Mouse (Mus musculus) limb, embryonic 12.5 days (tissue): ENCODE data around the gene Atg7. TPM values are rescaled to one million over a fixed set of nuclear protein-coding genes. Genes with fewer than 3 reads are reported as not detected.
A peak's percentile ranks its signal among the peaks of the same experiment; 100 is the strongest.
"Not testable (repeated sequence)": the region's sequence is repeated elsewhere in the genome, so short reads cannot be mapped to it uniquely, and the experiment has no call there.

Source experiments
- ATAC-seq: fragments of 200-750 bp; cut with Nextera tagmentation; 2 replicates; pipeline ENCODE4 v1.8.0; 2017; ENCODE audit warnings: low read depth, moderate TSS enrichment; ENCODE audit not compliant: insufficient number of reproducible peaks, insufficient read depth, low FRiP score, low TSS enrichment
- H3K27ac ChIP-seq: fragments of 300-500 bp; sonication (generic); 2 replicates; pipeline ENCODE4 v1.5.1; 2016; ENCODE audit warnings: mild to moderate bottlenecking, moderate library complexity
- H3K27me3 ChIP-seq: fragments of 300-500 bp; sonication (generic); 2 replicates; pipeline ENCODE4 v1.6.1; 2016; ENCODE audit warnings: mild to moderate bottlenecking, moderate library complexity
- H3K36me3 ChIP-seq: fragments of 300-500 bp; sonication (generic); 2 replicates; pipeline ENCODE4 v1.6.1; 2016; ENCODE audit warnings: mild to moderate bottlenecking, moderate library complexity
- H3K4me1 ChIP-seq: fragments of 300-500 bp; sonication (generic); replicated peaks from 2 replicates; pipeline ENCODE4 v1.6.1; 2016
- H3K4me2 ChIP-seq: fragments of 300-500 bp; sonication (generic); 2 replicates; pipeline ENCODE4 v1.6.1; 2016; ENCODE audit warnings: mild to moderate bottlenecking, moderate library complexity
- H3K4me3 ChIP-seq: fragments of 300-500 bp; sonication (generic); replicated peaks from 2 replicates; pipeline ENCODE4 v1.5.1; 2016; ENCODE audit warnings: mild to moderate bottlenecking
- H3K9ac ChIP-seq: fragments of 300-500 bp; sonication (generic); replicated peaks from 2 replicates; pipeline ENCODE4 v1.6.1; 2016; ENCODE audit warnings: mild to moderate bottlenecking, moderate library complexity
- H3K9me3 ChIP-seq: fragments of 300-500 bp; sonication (generic); 2 replicates; pipeline ENCODE4 v1.6.1; 2016; ENCODE audit warnings: mild to moderate bottlenecking, moderate library complexity
- WGBS: fragments of 180-500 bp; shearing (Covaris S2); methylation state at CpG from one replicate; pipeline ENCODE4 v1.1.7; 2016; 5-methylcytosine and 5-hydroxymethylcytosine counted together
- polyA plus RNA-seq: library from polyadenylated mRNA; unstranded; fragments of >200 nt; fragmentation: Nextera tagmentation; extraction: Ambion mirVana; gene quantifications from 2 replicates; pipeline ENCODE4 v1.2.1, GENCODE M21; 2016

The Atg7 gene
- polyA plus RNA-seq, 1 experiment from 2014 or later: 17.1 TPM

GRCm38 (mm10) chr6:114882675-114883074 lies 239.8 kb downstream of the Atg7 start:
- 31% methylated on average over 7 of the region's 7 CpGs for WGBS
- Histone ChIP-seq H3K27me3 (no peaks in the 10 kb centered on the region), H3K9ac (peak overlapping the region; percentile 50), H3K4me2 (peak overlapping the region; percentile 32), H3K4me1 (peaks cover 97% of the 10 kb centered on the region), H3K9me3 (no peaks in the 10 kb centered on the region), H3K36me3 (peaks cover 49% of the 10 kb centered on the region), H3K27ac (peak overlapping the region; percentile 97), H3K4me3 (no peak overlapping the region; the same call in 1 of the 2 replicates)
- 0 out of 2 replicates have a peak, but pooled peaks have one; percentile 7 for ATAC-seq

- Histone ChIP-seq H3K9ac (peak overlapping the region; percentile 50), H3K4me1 (peaks cover 97% of the 10 kb centered on the region), H3K36me3 (peaks cover 55% of the 10 kb centered on the region), H3K9me3 (no peaks in the 10 kb centered on the region), H3K27ac (peak overlapping the region; percentile 97), H3K27me3 (no peaks in the 10 kb centered on the region), H3K4me3 (no peak overlapping the region), H3K4me2 (peak overlapping the region; percentile 32)
- 2% methylated on average over 9 of the region's 9 CpGs for WGBS
- ATAC-seq: peak; percentile 85
These were observed 240.4 kb downstream of the Atg7 start for GRCm38 (mm10) chr6:114883261-114883740.

- no peak overlapping the region for H3K4me2 ChIP-seq
- H3K4me3 ChIP-seq: no peak overlapping the region
- WGBS: 77% methylated on average over 5 of the region's 5 CpGs
- peaks cover 63% of the 10 kb centered on the region for H3K36me3 ChIP-seq
- no peak overlapping the region for H3K9ac ChIP-seq
- H3K27ac ChIP-seq: peak overlapping the region; percentile 97
- ATAC-seq: no peak
- H3K4me1 ChIP-seq: peaks cover 95% of the 10 kb centered on the region
- no peaks in the 10 kb centered on the region for H3K9me3 ChIP-seq
- no peaks in the 10 kb centered on the region for H3K27me3 ChIP-seq
These were observed 242.2 kb downstream of the Atg7 start for GRCm38 (mm10) chr6:114885129-114885528.

GRCm38 (mm10) chr6:114886012-114886411 lies 243.1 kb downstream of the Atg7 start:
- no peak overlapping the region for H3K4me2 ChIP-seq
- H3K4me1 ChIP-seq: peaks cover 95% of the 10 kb centered on the region
- 0 out of 2 replicates have a peak overlapping the region, but pooled peaks have one; percentile 35 for H3K27ac ChIP-seq
- no peaks in the 10 kb centered on the region for H3K27me3 ChIP-seq
- no peak overlapping the region for H3K4me3 ChIP-seq
- WGBS: 93% methylated on average over 6 of the region's 6 CpGs
- H3K9ac ChIP-seq: no peak overlapping the region
- H3K9me3 ChIP-seq: no peaks in the 10 kb centered on the region
- peaks cover 61% of the 10 kb centered on the region for H3K36me3 ChIP-seq
- no peak for ATAC-seq

GRCm38 (mm10) chr6:114886504-114887361 lies 243.8 kb downstream of the Atg7 start:
- peaks cover 59% of the 10 kb centered on the region for H3K36me3 ChIP-seq
- H3K4me2 ChIP-seq: no peak overlapping the region
- H3K27ac ChIP-seq: peak overlapping the region; percentile 23; the same call in 1 of the 2 replicates
- no peak overlapping the region for H3K4me3 ChIP-seq
- ATAC-seq: no peak
- H3K9me3 ChIP-seq: no peaks in the 10 kb centered on the region
- H3K9ac ChIP-seq: no peak overlapping the region
- peaks cover 95% of the 10 kb centered on the region for H3K4me1 ChIP-seq
- 61% methylated on average over 11 of the region's 11 CpGs for WGBS
- no peaks in the 10 kb centered on the region for H3K27me3 ChIP-seq

- Histone ChIP-seq H3K36me3 (peaks cover 59% of the 10 kb centered on the region), H3K4me2 (no peak overlapping the region), H3K4me3 (no peak overlapping the region), H3K9ac (no peak overlapping the region), H3K9me3 (no peaks in the 10 kb centered on the region), H3K27me3 (no peaks in the 10 kb centered on the region), H3K27ac (peak overlapping the region; percentile 72), H3K4me1 (peaks cover 95% of the 10 kb centered on the region)
- ATAC-seq: peak; percentile 80
- 21% methylated on average over 13 of the region's 13 CpGs for WGBS
These were observed 246.0 kb downstream of the Atg7 start for GRCm38 (mm10) chr6:114888922-114889321.

- H3K4me2 ChIP-seq, ATAC-seq, H3K27ac ChIP-seq, H3K9me3 ChIP-seq, H3K27me3 ChIP-seq, H3K4me3 ChIP-seq, H3K9ac ChIP-seq: not testable (repeated sequence)
- Histone ChIP-seq H3K36me3 (peaks cover 52% of the 10 kb centered on the region), H3K4me1 (peaks cover 94% of the 10 kb centered on the region)
- WGBS: 80% methylated on average over 3 of the region's 3 CpGs
These were observed 247.1 kb downstream of the Atg7 start for GRCm38 (mm10) chr6:114889971-114890370.

- H3K9me3 ChIP-seq: no peaks in the 10 kb centered on the region
- peak overlapping the region; percentile 76 for H3K27ac ChIP-seq
- no peak overlapping the region for H3K4me3 ChIP-seq
- H3K9ac ChIP-seq: no peak overlapping the region
- no peaks in the 10 kb centered on the region for H3K27me3 ChIP-seq
- 60% methylated on average over 19 of the region's 19 CpGs for WGBS
- peaks cover 52% of the 10 kb centered on the region for H3K36me3 ChIP-seq
- H3K4me1 ChIP-seq: peaks cover 88% of the 10 kb centered on the region
- H3K4me2 ChIP-seq: no peak overlapping the region
- ATAC-seq: no peak
These were observed 247.7 kb downstream of the Atg7 start for GRCm38 (mm10) chr6:114890411-114891115.

GRCm38 (mm10) chr6:114891272-114891671 lies 248.4 kb downstream of the Atg7 start:
- peaks cover 48% of the 10 kb centered on the region for H3K36me3 ChIP-seq
- H3K4me2 ChIP-seq: no peak overlapping the region
- 91% methylated on average over 12 of the region's 12 CpGs for WGBS
- peaks cover 81% of the 10 kb centered on the region for H3K4me1 ChIP-seq
- ATAC-seq: no peak
- no peak overlapping the region for H3K9ac ChIP-seq
- peak overlapping the region; percentile 76 for H3K27ac ChIP-seq
- no peak overlapping the region for H3K4me3 ChIP-seq
- no peaks in the 10 kb centered on the region for H3K9me3 ChIP-seq
- H3K27me3 ChIP-seq: no peaks in the 10 kb centered on the region

GRCm38 (mm10) chr6:114891771-114892170 lies 248.9 kb downstream of the Atg7 start:
- ATAC-seq: no peak
- peak overlapping the region; percentile 76 for H3K27ac ChIP-seq
- no peak overlapping the region for H3K4me3 ChIP-seq
- peaks cover 76% of the 10 kb centered on the region for H3K4me1 ChIP-seq
- H3K9ac ChIP-seq: 0 out of 2 replicates have a peak overlapping the region, but pooled peaks have one; percentile 12
- no peak overlapping the region for H3K4me2 ChIP-seq
- H3K9me3 ChIP-seq: no peaks in the 10 kb centered on the region
- no peaks in the 10 kb centered on the region for H3K27me3 ChIP-seq
- H3K36me3 ChIP-seq: peaks cover 49% of the 10 kb centered on the region
- 59% methylated on average over 12 of the region's 12 CpGs for WGBS

- no peak; the same call in 1 of the 2 replicates for ATAC-seq
- Histone ChIP-seq H3K36me3 (peaks cover 51% of the 10 kb centered on the region), H3K27me3 (no peaks in the 10 kb centered on the region), H3K4me1 (peaks cover 70% of the 10 kb centered on the region), H3K9me3 (no peaks in the 10 kb centered on the region), H3K27ac (peak overlapping the region; percentile 76), H3K4me2 (peak overlapping the region; percentile 21), H3K4me3 (no peak overlapping the region), H3K9ac (0 out of 2 replicates have a peak overlapping the region, but pooled peaks have one; percentile 35)
- WGBS: 48% methylated on average over 6 of the region's 6 CpGs
These were observed 249.5 kb downstream of the Atg7 start for GRCm38 (mm10) chr6:114892363-114892762.
